Mouse (Mus musculus) thymus, adult 2 months (tissue): ENCODE measurements around the gene Unc5b. TPM values are rescaled to one million over a fixed set of nuclear protein-coding genes. Genes with fewer than 3 reads are reported as not detected.
"Not testable (repeated sequence)": the region's sequence is repeated elsewhere in the genome, so short reads cannot be mapped to it uniquely, and the experiment has no call there.

Experiments used
- DNase-seq: peaks from one replicate; pipeline ENCODE4 v3.0.0; 2021
- H3K27ac ChIP-seq: fragments of 200-500 bp; 2 replicates; pipeline ENCODE4 v1.5.1; 2012; ENCODE audit warnings: low read length, control low read depth; ENCODE audit not compliant: control insufficient read depth, insufficient read depth
- H3K27me3 ChIP-seq: fragments of 200-500 bp; 2 replicates; pipeline ENCODE4 v1.6.1; 2012; ENCODE audit warnings: mild to moderate bottlenecking, low read length, moderate library complexity, mixed read lengths; ENCODE audit not compliant: control insufficient read depth, insufficient read depth
- H3K36me3 ChIP-seq: fragments of 200-500 bp; 2 replicates; pipeline ENCODE4 v1.6.1; 2012; ENCODE audit warnings: mild to moderate bottlenecking, low read length, moderate library complexity; ENCODE audit not compliant: control insufficient read depth, insufficient read depth
- H3K4me1 ChIP-seq: fragments of 200-500 bp; replicated peaks from 2 replicates; pipeline ENCODE4 v1.6.1; 2012; ENCODE audit warnings: low read length; ENCODE audit not compliant: control insufficient read depth, insufficient read depth
- H3K4me3 ChIP-seq: fragments of 200-500 bp; 2 replicates; pipeline ENCODE4 v1.5.1; 2012; ENCODE audit warnings: mild to moderate bottlenecking, low read length, control low read depth, moderate library complexity; ENCODE audit not compliant: control insufficient read depth, insufficient read depth
- CTCF ChIP-seq: fragments of 200-500 bp; IDR thresholded peaks from 2 replicates; pipeline ENCODE4 v1.5.1; 2012; ENCODE audit warnings: mild to moderate bottlenecking, control low read depth, low read length, moderate library complexity, borderline replicate concordance; ENCODE audit not compliant: control insufficient read depth, poor library complexity, insufficient read depth; ENCODE audit errors: extremely low read depth
- POLR2A ChIP-seq: fragments of 200-500 bp; IDR thresholded peaks from 2 replicates; pipeline ENCODE4 v1.6.1; 2012; ENCODE audit warnings: mild to moderate bottlenecking, low read length, control low read depth, moderate library complexity; ENCODE audit not compliant: control insufficient read depth, poor library complexity, insufficient read depth; ENCODE audit errors: extremely low read depth
- WGBS: fragments of 180-500 bp; shearing (Covaris S2); methylation state at CpG from one replicate; pipeline ENCODE4 v1.1.7; 2018; 5-methylcytosine and 5-hydroxymethylcytosine counted together
- polyA plus RNA-seq: library from polyadenylated mRNA; depleted of rRNA; stranded (reverse); fragments of >200 nt; gene quantifications from 2 replicates; pipeline ENCODE4 v1.2.3, GENCODE M21; 2012; rRNA removed

The Unc5b gene
- 3.6 and 4.0 TPM in 2 replicates for polyA plus RNA-seq

DNA sequence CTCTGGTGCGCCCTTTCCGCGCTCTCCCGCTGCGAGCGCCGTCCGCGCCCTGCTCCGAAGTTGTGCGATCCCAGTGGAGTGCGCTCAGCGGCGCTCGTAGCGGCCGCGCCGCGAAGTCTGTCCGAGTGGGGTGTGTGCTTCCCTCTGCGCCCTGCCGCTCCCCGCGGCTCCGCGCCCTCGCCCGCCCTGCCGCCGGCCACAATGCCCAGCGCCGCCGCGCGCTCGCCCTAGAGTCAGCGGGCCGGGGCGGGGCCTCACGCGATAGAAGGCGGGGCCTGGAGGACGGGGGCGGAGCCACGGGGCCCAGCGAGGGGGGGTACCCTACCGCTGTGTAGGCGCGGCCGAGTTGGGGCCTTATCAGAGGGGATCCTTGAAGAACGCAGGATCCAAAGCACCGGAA is at the start of gene Unc5b:
Unc5b (minus strand) TSS at position 203 of the 400 bp plus-strand sequence.
- Histone ChIP-seq H3K27me3 (peaks cover 23% of the 10 kb centered on the region; the same call in 1 of the 2 replicates), H3K4me3 (peak within 1 kb of the TSS; percentile 40), H3K4me1 (peaks cover 8% of the 10 kb centered on the region), H3K27ac (no peak within 1 kb of the TSS), H3K36me3 (no peaks in the 10 kb centered on the region)
- TF ChIP-seq POLR2A, result no peak
- TF ChIP-seq CTCF, result no peak
- 2% methylated on average over 51 of the region's 53 CpGs for WGBS
- DNase-seq, result peak; percentile 45

DNA sequence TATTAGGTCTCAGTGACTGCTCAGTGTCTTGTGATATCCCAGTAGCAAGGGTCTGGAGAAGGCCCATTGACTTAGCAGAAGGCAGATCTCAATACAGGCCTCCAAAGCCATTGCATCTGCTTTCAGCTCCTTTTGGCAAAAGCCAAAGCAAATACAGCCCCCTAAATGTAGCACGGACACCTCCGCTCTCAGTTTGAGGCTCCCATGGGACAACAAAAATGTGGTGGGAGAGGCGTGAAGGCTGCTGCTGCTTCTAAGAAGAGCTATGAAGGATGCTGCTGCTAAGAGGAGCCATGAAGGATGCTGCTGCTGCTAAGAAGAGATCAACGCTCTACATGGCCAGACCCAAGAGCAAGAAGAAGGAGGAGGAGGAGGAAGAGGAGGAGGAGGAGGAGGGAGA is 48.4 kb upstream of the Unc5b start:
- H3K27ac ChIP-seq, result no peak overlapping the region
- no peaks in the 10 kb centered on the region for H3K36me3 ChIP-seq
- H3K4me1 ChIP-seq, result no peaks in the 10 kb centered on the region
- DNase-seq, result no peak
- H3K4me3 ChIP-seq, result no peak overlapping the region
- TF ChIP-seq CTCF (no peak), POLR2A (no peak)
- H3K27me3 ChIP-seq, result no peaks in the 10 kb centered on the region
- WGBS, result 93% methylated on average over 4 of the region's 4 CpGs

DNA sequence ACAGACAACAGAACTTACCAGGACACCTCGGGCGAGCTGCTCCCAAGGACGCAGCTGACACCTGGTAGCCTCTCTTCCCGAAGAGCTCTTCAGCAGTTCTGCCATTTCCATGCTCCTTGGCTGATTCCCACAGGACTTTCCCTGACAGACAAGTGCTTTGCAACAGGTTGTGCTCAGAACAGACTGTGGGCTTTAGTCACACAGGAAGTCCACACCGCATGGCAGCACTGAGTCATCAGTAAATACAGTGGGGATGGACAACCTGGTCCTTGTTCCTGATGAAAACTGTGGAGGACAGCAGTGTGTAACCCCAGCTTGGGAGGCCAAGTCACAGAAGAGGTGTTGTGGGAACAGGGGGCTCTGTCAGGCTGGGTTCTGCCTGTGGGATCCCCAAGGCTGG is 45.7 kb upstream of the Unc5b start:
- no peak for DNase-seq
- TF ChIP-seq CTCF (no peak), POLR2A (no peak)
- H3K4me3 ChIP-seq, result no peak overlapping the region
- 94% methylated on average over 5 of the region's 5 CpGs for WGBS
- H3K27ac ChIP-seq, result no peak overlapping the region
- no peaks in the 10 kb centered on the region for H3K27me3 ChIP-seq
- H3K36me3 ChIP-seq, result no peaks in the 10 kb centered on the region
- H3K4me1 ChIP-seq, result no peaks in the 10 kb centered on the region

DNA sequence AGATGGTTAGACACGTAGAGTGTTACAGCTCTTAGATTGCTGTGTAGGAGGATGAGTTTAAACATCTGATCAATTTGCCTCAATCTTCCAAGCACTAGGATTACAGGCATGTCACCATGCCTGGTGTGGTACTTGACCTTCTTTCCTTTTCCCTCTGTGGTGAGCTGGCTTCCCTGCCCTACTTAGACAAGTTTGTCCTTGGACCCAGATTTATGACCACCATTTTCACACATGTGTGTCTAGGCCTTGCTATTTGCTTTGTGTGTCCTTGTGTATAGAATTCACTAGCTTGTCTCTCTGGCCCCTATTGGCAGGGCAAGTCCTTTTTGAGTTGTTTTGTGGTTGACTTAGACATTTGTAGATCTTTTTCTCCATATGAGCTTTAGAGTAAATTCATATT is 43.6 kb upstream of the Unc5b start:
- Histone ChIP-seq H3K36me3 (no peaks in the 10 kb centered on the region), H3K4me1 (no peaks in the 10 kb centered on the region), H3K4me3 (no peak overlapping the region), H3K27ac (no peak overlapping the region), H3K27me3 (no peaks in the 10 kb centered on the region)
- WGBS, result 95% methylated on average over 1 of the region's 1 CpGs
- TF ChIP-seq POLR2A (no peak), CTCF (no peak)
- no peak for DNase-seq

DNA sequence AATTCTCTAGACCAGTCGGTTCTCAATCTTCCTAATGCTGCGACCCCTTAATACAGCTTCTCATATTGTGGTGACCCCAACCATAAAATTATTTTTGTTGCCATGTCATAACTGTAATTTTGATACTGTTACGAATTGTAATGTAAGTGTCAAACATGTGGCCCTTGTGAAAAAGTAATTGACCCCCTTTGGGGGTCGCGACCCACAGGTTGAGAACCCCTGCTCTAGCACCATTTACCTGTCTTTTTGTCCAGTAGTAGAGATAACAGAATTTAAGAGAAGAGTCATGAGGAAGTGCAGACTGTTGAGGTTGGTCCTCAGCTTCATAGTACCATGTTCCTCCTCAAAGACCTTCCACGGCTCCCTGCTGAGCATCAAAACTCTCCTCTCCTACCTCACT is 31.9 kb upstream of the Unc5b start:
- Histone ChIP-seq H3K36me3 (no peaks in the 10 kb centered on the region), H3K27ac (no peak overlapping the region), H3K4me3 (no peak overlapping the region), H3K4me1 (no peaks in the 10 kb centered on the region), H3K27me3 (no peaks in the 10 kb centered on the region; the same call in 1 of the 2 replicates)
- no peak for TF ChIP-seq CTCF
- TF ChIP-seq POLR2A, result no peak
- no peak for DNase-seq
- 89% methylated on average over 6 of the region's 6 CpGs for WGBS

DNA sequence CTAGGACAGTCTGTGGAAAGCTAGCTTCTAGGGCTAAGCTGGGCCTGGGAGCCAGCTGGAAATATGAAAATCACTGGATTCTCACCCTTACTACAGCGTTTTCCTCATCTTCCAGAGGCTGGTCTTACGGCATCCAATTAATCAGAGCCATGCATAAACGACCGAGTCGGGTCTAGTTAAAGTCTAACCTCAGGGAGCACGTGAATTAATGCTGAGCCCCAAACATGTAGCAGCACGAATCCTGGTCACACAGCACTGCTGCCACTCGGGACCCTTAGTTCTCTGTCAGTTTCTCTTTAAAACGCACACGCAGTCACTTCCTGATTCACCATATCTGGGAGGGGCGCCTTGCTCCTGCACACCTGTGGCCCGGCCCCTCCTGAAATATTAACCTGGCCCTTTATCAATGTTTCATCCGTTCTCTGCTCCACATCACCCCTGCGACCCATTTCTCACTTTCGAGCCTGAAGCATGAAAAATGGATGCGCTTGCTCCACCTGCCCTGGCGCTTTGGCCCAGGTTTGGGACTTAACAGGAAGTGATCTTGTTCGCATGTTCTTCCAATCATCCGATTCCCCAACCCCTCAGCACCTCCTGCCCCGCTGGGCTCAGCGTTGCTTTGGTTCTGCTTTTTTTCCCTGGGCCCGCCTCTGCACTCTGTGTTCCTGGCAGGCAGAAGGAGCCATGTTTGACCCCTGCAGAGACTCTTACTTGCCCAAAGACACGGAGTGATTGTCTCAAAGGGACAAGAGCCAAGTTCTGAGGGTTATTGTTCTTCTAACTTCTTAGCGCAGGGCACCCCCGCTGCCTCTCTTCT is 31.3 kb upstream of the Unc5b start:
- Histone ChIP-seq H3K27ac (no peak overlapping the region), H3K4me1 (no peaks in the 10 kb centered on the region), H3K27me3 (no peaks in the 10 kb centered on the region; the same call in 1 of the 2 replicates), H3K36me3 (no peaks in the 10 kb centered on the region), H3K4me3 (no peak overlapping the region)
- TF ChIP-seq CTCF, result no peak
- TF ChIP-seq POLR2A, result no peak
- 57% methylated on average over 25 of the region's 25 CpGs for WGBS
- no peak for DNase-seq

DNA sequence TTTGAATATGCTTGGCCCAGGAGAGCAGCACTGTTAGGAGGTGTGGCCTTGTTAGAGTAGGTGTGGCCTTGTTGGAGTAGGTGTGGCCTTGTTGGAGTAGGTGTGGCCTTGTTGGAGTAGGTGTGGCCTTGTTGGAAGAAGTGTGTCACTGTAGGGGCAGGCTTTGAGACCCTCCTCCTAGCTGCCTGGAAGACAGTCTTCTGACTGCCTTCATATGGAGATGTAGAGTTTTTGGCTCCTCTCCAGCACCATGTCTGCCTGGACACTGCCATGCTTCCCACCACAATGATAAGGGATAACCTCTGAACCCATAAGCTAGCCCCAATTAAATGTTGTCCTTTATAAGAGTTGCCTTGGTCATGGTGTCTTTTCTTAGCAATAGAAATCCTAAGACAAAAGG is 13.9 kb upstream of the Unc5b start:
- not testable (repeated sequence) for H3K4me1 ChIP-seq, H3K4me3 ChIP-seq, H3K27ac ChIP-seq, H3K36me3 ChIP-seq, H3K27me3 ChIP-seq, DNase-seq
